Mouse (Mus musculus) spleen, adult 2 months (tissue): ENCODE measurements around the gene 5730596B20Rik. TPM values are rescaled to one million over a fixed set of nuclear protein-coding genes. Genes with fewer than 3 reads are reported as not detected.
A peak's percentile ranks its signal among the peaks of the same experiment; 100 is the strongest.

ENCODE experiments used
- DNase-seq, 2 experiments: peaks; one replicate each; pipeline versions ENCODE4 v3.0.0 to v3.0.0-alpha.2; 2012 to 2021; ENCODE audit warnings: low spot score in 2 of 2, low read depth in 1 of 2
- H3K27ac ChIP-seq: fragments of 200-500 bp; 2 replicates; pipeline ENCODE4 v1.5.1; 2012; ENCODE audit warnings: low read length, inconsistent platforms; ENCODE audit not compliant: insufficient read depth
- H3K27me3 ChIP-seq: fragments of 200-500 bp; 2 replicates; pipeline ENCODE4 v1.6.1; 2012; ENCODE audit warnings: mild to moderate bottlenecking, moderate library complexity, low read length, inconsistent platforms; ENCODE audit not compliant: control insufficient read depth, insufficient read depth
- H3K36me3 ChIP-seq: fragments of 200-500 bp; 2 replicates; pipeline ENCODE4 v1.6.1; 2012; ENCODE audit warnings: mild to moderate bottlenecking, low read length, inconsistent platforms; ENCODE audit not compliant: control insufficient read depth, insufficient read depth
- H3K4me1 ChIP-seq: fragments of 200-500 bp; 2 replicates; pipeline ENCODE4 v1.6.1; 2011; ENCODE audit warnings: inconsistent platforms; ENCODE audit not compliant: control insufficient read depth, insufficient read depth, insufficient read length
- H3K4me3 ChIP-seq: fragments of 200-500 bp; 2 replicates; pipeline ENCODE4 v1.5.1; 2011; ENCODE audit warnings: mild to moderate bottlenecking, inconsistent platforms; ENCODE audit not compliant: insufficient read depth, insufficient read length; ENCODE audit errors: extremely low read depth
- CTCF ChIP-seq: fragments of 200-500 bp; IDR thresholded peaks from 2 replicates; pipeline ENCODE4 v1.5.1; 2011; ENCODE audit warnings: mild to moderate bottlenecking, inconsistent platforms; ENCODE audit not compliant: insufficient read depth, insufficient read length, insufficient replicate concordance; ENCODE audit errors: extremely low read depth
- POLR2A ChIP-seq: fragments of 200-500 bp; IDR thresholded peaks from 2 replicates; pipeline ENCODE4 v1.6.1; 2011; ENCODE audit warnings: low read depth, low read length, inconsistent platforms
- WGBS: fragments of 180-500 bp; shearing (Covaris S2); methylation state at CpG from one replicate; pipeline ENCODE4 v1.1.7; 2018; 5-methylcytosine and 5-hydroxymethylcytosine counted together
- polyA plus RNA-seq: library from polyadenylated mRNA; depleted of rRNA; stranded (reverse); fragments of >200 nt; gene quantifications from 2 replicates; pipeline ENCODE4 v1.2.3, GENCODE M21; 2012

The 5730596B20Rik gene
- polyA plus RNA-seq, 1 experiment: not detected

GRCm38 (mm10) chr6:52203371-52204049 lies 26.2 kb downstream of the 5730596B20Rik start:
- peak overlapping the region; percentile 22; the same call in 1 of the 2 replicates for H3K27ac ChIP-seq
- 0 out of 2 replicates have a peak, but pooled peaks cover 2% of the 10 kb centered on the region for H3K4me1 ChIP-seq
- peak overlapping the region; percentile 38; the same call in 1 of the 2 replicates for H3K4me3 ChIP-seq
- DNase-seq: no peak
- no peaks in the 10 kb centered on the region for H3K36me3 ChIP-seq
- TF ChIP-seq POLR2A (no peak), CTCF (no peak)
- WGBS: 80% methylated on average over 46 of the region's 46 CpGs
- peaks cover 3% of the 10 kb centered on the region for H3K27me3 ChIP-seq

GRCm38 (mm10) chr6:52204050-52204752 lies 26.9 kb downstream of the 5730596B20Rik start, which contains the start of gene Hoxa5:
Hoxa5 (minus strand) TSS chr6:52204587.
- peak within 1 kb of the TSS; percentile 22; the same call in 1 of the 2 replicates for H3K27ac ChIP-seq
- no peaks in the 10 kb centered on the region for H3K36me3 ChIP-seq
- peaks cover 4% of the 10 kb centered on the region for H3K27me3 ChIP-seq
- peak within 1 kb of the TSS; percentile 38 for H3K4me3 ChIP-seq
- 0 out of 2 replicates have a peak, but pooled peaks cover 2% of the 10 kb centered on the region for H3K4me1 ChIP-seq
- WGBS: 80% methylated on average over 65 of the region's 65 CpGs
- DNase-seq: no peak
- TF ChIP-seq POLR2A (no peak), CTCF (0 out of 2 replicates have a peak, but pooled peaks have one; percentile 7)

GRCm38 (mm10) chr6:52205221-52205620 lies 27.9 kb downstream of the 5730596B20Rik start:
- H3K27me3 ChIP-seq: peaks cover 8% of the 10 kb centered on the region
- 0 out of 2 replicates have a peak, but pooled peaks cover 2% of the 10 kb centered on the region for H3K4me1 ChIP-seq
- DNase-seq: no peak
- no peak overlapping the region for H3K4me3 ChIP-seq
- no peak for TF ChIP-seq POLR2A
- no peaks in the 10 kb centered on the region for H3K36me3 ChIP-seq
- no peak overlapping the region for H3K27ac ChIP-seq
- WGBS: 86% methylated on average over 14 of the region's 14 CpGs

GRCm38 (mm10) chr6:52205638-52206621 lies 28.6 kb downstream of the 5730596B20Rik start:
- Histone ChIP-seq H3K27me3 (peaks cover 8% of the 10 kb centered on the region), H3K36me3 (no peaks in the 10 kb centered on the region), H3K4me3 (no peak overlapping the region), H3K4me1 (0 out of 2 replicates have a peak, but pooled peaks cover 2% of the 10 kb centered on the region), H3K27ac (no peak overlapping the region)
- DNase-seq: no peak
- WGBS: 89% methylated on average over 55 of the region's 55 CpGs
- no peak for TF ChIP-seq POLR2A
- no peak for TF ChIP-seq CTCF

GRCm38 (mm10) chr6:52206882-52207683 lies 29.8 kb downstream of the 5730596B20Rik start:
- Histone ChIP-seq H3K36me3 (no peaks in the 10 kb centered on the region), H3K27ac (no peak overlapping the region), H3K27me3 (peaks cover 8% of the 10 kb centered on the region), H3K4me3 (no peak overlapping the region), H3K4me1 (peaks cover 2% of the 10 kb centered on the region; the same call in 1 of the 2 replicates)
- DNase-seq: no peak
- 72% methylated on average over 4 of the region's 4 CpGs for WGBS
- TF ChIP-seq CTCF (no peak), POLR2A (no peak)

GRCm38 (mm10) chr6:52207684-52207976 lies 30.3 kb downstream of the 5730596B20Rik start:
- TF ChIP-seq POLR2A (no peak), CTCF (no peak)
- no peak for DNase-seq
- Histone ChIP-seq H3K27me3 (peaks cover 10% of the 10 kb centered on the region), H3K4me1 (peaks cover 2% of the 10 kb centered on the region; the same call in 1 of the 2 replicates), H3K4me3 (no peak overlapping the region), H3K27ac (no peak overlapping the region), H3K36me3 (no peaks in the 10 kb centered on the region)
